Mouse (Mus musculus) CH12F3 (cell line): Measurements from ENCODE around the gene Capg.

Source experiments
- in situ Hi-C: fragments of 300-500 bp; cut with MboI; formaldehyde crosslinking; loops from 2 replicates; pipeline ENCODE4 v1.14.3; 2020; ENCODE audit warnings: low sequenced_read_pairs

Capg gene

GRCm38 (mm10) chr6:72566044-72566443 is 21.9 kb downstream of the Capg start:
- in situ Hi-C loops: no loop called here

GRCm38 (mm10) chr6:72567508-72567907 is 23.3 kb downstream of the Capg start:
- in situ Hi-C loops: no loop called here

GRCm38 (mm10) chr6:72568736-72569135 is 24.5 kb downstream of the Capg start:
- in situ Hi-C loops: no loop called here

GRCm38 (mm10) chr6:72570644-72571397 is 26.6 kb downstream of the Capg start:
- in situ Hi-C loops: loop anchor here (5.0 kb wide), 1 partner anchor 144 kb away; no protein-coding TSS in a partner anchor

GRCm38 (mm10) chr6:72571826-72572225 is 27.6 kb downstream of the Capg start:
- in situ Hi-C loops: loop anchor here (5.0 kb wide), 1 partner anchor 145 kb away; no protein-coding TSS in a partner anchor

- in situ Hi-C loops: no loop called here
These were observed 31.9 kb downstream of the Capg start for GRCm38 (mm10) chr6:72576041-72576440.

GRCm38 (mm10) chr6:72581625-72582382 is 37.6 kb downstream of the Capg start:
- in situ Hi-C loops: no loop called here

GRCm38 (mm10) chr6:72583211-72583839 is 39.1 kb downstream of the Capg start:
- in situ Hi-C loops: no loop called here

GRCm38 (mm10) chr6:72584154-72584553 is 40.0 kb downstream of the Capg start:
- in situ Hi-C loops: no loop called here

- in situ Hi-C loops: no loop called here
These were observed 42.5 kb downstream of the Capg start for GRCm38 (mm10) chr6:72586701-72587100.

GRCm38 (mm10) chr6:72588307-72588706 is 44.1 kb downstream of the Capg start:
- in situ Hi-C loops: no loop called here

- in situ Hi-C loops: no loop called here
These were observed 45.9 kb downstream of the Capg start for GRCm38 (mm10) chr6:72590111-72590510.

- in situ Hi-C loops: no loop called here
These were observed 49.0 kb downstream of the Capg start for GRCm38 (mm10) chr6:72593011-72593803.

GRCm38 (mm10) chr6:72593914-72594313 is 49.7 kb downstream of the Capg start:
- in situ Hi-C loops: no loop called here

GRCm38 (mm10) chr6:72597083-72597874 is 53.1 kb downstream of the Capg start:
- in situ Hi-C loops: no loop called here

GRCm38 (mm10) chr6:72597956-72598753 is 54.0 kb downstream of the Capg start, which contains the start of the genes Elmod3 and Retsat:
Elmod3 (minus strand) TSS chr6:72598413.
Retsat (plus strand) TSS chr6:72598475.
- in situ Hi-C loops: no loop called here

- in situ Hi-C loops: no loop called here
These were observed 54.8 kb downstream of the Capg start for GRCm38 (mm10) chr6:72598791-72599557.

- in situ Hi-C loops: no loop called here
These were observed 56.0 kb downstream of the Capg start for GRCm38 (mm10) chr6:72600216-72600615.
